Mouse (Mus musculus) cortical plate, adult 2 months (tissue): ENCODE data around the gene Gm45716. TPM values are rescaled to one million over a fixed set of nuclear protein-coding genes. Genes with fewer than 3 reads are reported as not detected.

ENCODE experiments used
- H3K27ac ChIP-seq: fragments of 200-500 bp; 2 replicates; pipeline ENCODE4 v1.5.1; 2012; ENCODE audit warnings: low read length, control low read depth, inconsistent platforms; ENCODE audit not compliant: insufficient read depth
- H3K4me1 ChIP-seq: fragments of 200-500 bp; 2 replicates; pipeline ENCODE4 v1.6.1; 2011; ENCODE audit warnings: low read length; ENCODE audit not compliant: control insufficient read depth, insufficient read depth
- H3K4me3 ChIP-seq: fragments of 200-500 bp; 2 replicates; pipeline ENCODE4 v1.5.1; 2011; ENCODE audit warnings: mild to moderate bottlenecking, low read length, control low read depth; ENCODE audit not compliant: insufficient read depth
- CTCF ChIP-seq: fragments of 200-500 bp; IDR thresholded peaks from 2 replicates; pipeline ENCODE4 v1.5.1; 2011; ENCODE audit warnings: mild to moderate bottlenecking, control low read depth, low read length; ENCODE audit not compliant: insufficient read depth; ENCODE audit errors: extremely low read depth
- POLR2A ChIP-seq: fragments of 200-500 bp; IDR thresholded peaks from 2 replicates; pipeline ENCODE4 v1.6.1; 2011; ENCODE audit warnings: mild to moderate bottlenecking, low read length, control low read depth; ENCODE audit not compliant: insufficient read depth; ENCODE audit errors: extremely low read depth
- polyA plus RNA-seq: library from polyadenylated mRNA; depleted of rRNA; stranded (reverse); fragments of >200 nt; gene quantifications from 2 replicates; pipeline ENCODE4 v1.2.3, GENCODE M21; 2012

Gm45716 gene
- polyA plus RNA-seq, 1 experiment = 13.3 TPM

- no peak overlapping the region for H3K27ac ChIP-seq
- TF ChIP-seq POLR2A (no peak), CTCF (no peak)
- H3K4me1 ChIP-seq = peaks cover 2% of the 10 kb centered on the region; the same call in 1 of the 2 replicates
- no peak overlapping the region for H3K4me3 ChIP-seq
Measured at GRCm38 (mm10) chr11:90230671-90231070, 43.2 kb downstream of the Gm45716 start.

- Histone ChIP-seq H3K4me3 (no peak overlapping the region), H3K27ac (no peak overlapping the region; the same call in 1 of the 2 replicates), H3K4me1 (peaks cover 2% of the 10 kb centered on the region; the same call in 1 of the 2 replicates)
- TF ChIP-seq CTCF (no peak), POLR2A (no peak)
Measured at GRCm38 (mm10) chr11:90231631-90232030, 44.1 kb downstream of the Gm45716 start.

DNA sequence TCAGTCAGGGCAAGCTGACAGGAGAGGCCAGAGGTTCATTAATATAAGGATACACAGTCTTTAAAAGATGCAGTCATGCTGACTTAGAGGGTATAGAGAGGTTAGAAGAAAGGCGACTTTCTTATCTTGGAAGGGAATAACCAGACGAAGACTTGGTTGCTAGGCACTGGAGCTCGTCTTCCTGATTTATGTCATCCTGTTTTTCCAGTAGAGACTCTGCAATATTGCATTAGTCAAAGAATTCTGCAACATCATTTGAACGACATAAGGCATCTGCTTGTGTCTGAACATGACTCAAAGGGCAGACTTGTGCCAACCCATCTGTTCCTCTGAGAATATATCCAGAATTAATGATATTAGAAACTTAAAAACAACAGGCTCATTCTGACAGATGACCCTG lies 45.2 kb downstream of the Gm45716 start:
- H3K4me3 ChIP-seq = no peak overlapping the region
- peak overlapping the region; percentile 9; the same call in 1 of the 2 replicates for H3K27ac ChIP-seq
- peaks cover 2% of the 10 kb centered on the region; the same call in 1 of the 2 replicates for H3K4me1 ChIP-seq
- TF ChIP-seq CTCF (no peak), POLR2A (no peak)

DNA sequence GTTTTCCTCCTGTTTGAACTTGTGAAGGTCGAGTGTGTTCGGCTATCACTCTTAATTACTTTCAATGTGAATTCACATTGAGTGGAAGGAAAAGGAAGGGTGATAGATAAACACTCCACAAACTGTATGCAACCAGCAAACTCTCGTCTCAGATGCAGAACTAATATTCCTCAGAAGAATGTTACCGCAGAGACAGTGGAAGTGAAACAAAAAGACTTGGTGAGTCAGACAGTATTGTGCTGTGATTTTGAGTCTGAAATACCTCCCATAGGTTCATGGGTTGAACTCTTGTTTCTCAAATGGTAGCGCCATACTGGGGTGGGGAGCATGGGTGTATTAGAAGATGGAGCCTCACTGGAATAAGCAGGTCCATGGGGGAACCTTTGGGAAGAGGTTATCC lies 47.7 kb downstream of the Gm45716 start:
- Histone ChIP-seq H3K4me1 (peaks cover 2% of the 10 kb centered on the region; the same call in 1 of the 2 replicates), H3K4me3 (no peak overlapping the region), H3K27ac (no peak overlapping the region)
- TF ChIP-seq POLR2A = no peak
- no peak for TF ChIP-seq CTCF

- no peaks in the 10 kb centered on the region for H3K4me1 ChIP-seq
- H3K4me3 ChIP-seq = no peak overlapping the region
- H3K27ac ChIP-seq = no peak overlapping the region
- TF ChIP-seq POLR2A (no peak), CTCF (no peak)
Measured at GRCm38 (mm10) chr11:90237616-90238015, 50.1 kb downstream of the Gm45716 start.

DNA sequence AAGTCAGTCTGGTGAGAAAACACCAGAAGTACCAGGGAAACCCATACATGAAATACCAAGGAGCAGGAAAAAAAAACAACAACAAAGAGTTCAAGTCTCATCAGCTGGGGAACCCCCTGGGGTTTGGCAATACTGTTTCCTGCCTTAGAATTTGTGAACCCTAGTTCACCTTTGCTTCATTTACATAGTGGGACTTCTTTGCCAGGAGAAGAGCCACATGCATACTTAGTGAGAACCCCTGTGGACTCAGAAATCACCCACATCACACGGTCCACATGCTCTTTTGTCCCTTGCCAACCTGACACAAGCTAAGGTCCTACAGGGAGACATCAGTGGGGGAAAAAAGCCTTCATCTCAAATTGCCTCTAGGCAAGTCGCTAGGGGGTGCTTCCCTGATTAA lies 51.2 kb downstream of the Gm45716 start:
- TF ChIP-seq CTCF = no peak
- no peak for TF ChIP-seq POLR2A
- Histone ChIP-seq H3K27ac (no peak overlapping the region), H3K4me1 (no peaks in the 10 kb centered on the region; the same call in 1 of the 2 replicates), H3K4me3 (no peak overlapping the region)

GRCm38 (mm10) chr11:90240652-90241330 lies 53.3 kb downstream of the Gm45716 start:
- Histone ChIP-seq H3K4me1 (peaks cover 1% of the 10 kb centered on the region; the same call in 1 of the 2 replicates), H3K27ac (no peak overlapping the region)
- TF ChIP-seq CTCF (no peak), POLR2A (no peak)

DNA sequence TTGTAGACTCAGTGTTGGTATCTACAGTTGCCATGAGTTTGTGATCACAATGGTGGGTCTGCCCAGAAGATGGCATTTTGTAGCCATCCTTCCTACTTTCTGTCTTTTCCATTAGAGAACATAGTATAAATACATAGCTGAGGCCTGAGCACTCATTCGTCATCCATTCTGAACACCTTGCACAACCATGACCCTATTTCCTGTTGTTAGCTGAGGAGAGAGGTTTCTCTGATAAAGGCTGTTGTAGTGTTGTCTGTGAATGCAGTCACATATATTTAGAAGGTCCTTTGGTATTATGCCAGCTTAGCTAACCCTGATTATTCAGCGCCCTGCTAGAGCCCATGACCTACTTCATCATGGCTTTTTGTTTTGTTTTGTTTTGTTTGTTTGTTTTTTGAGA lies 54.4 kb downstream of the Gm45716 start:
- peaks cover 1% of the 10 kb centered on the region; the same call in 1 of the 2 replicates for H3K4me1 ChIP-seq
- no peak overlapping the region for H3K27ac ChIP-seq
- no peak for TF ChIP-seq POLR2A
- no peak for TF ChIP-seq CTCF
- no peak overlapping the region for H3K4me3 ChIP-seq

More at GRCm38 (mm10) chr11:90240652-90241330, 53.3 kb downstream of the Gm45716 start:
- H3K4me3 ChIP-seq = no peak overlapping the region

DNA sequence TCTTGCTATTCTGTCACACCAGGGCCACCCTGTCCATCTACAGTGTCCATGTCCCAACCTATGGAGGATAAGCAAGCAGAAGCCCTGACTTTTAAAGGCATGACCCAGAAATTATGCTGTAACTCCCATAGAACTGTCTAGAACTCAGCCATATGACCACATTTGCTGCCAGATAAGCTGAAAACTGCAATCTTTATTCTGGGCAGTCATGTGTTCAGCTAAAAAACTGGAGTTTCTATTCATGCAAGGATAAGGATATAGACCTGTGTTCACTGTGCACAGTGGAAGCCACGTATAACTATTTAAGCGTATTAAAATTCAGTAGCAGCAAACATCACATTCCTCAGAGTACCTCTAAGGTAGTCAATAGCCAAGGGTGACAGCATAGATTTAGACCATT lies 55.8 kb downstream of the Gm45716 start:
- no peak for TF ChIP-seq POLR2A
- no peak for TF ChIP-seq CTCF
- Histone ChIP-seq H3K4me1 (peaks cover 1% of the 10 kb centered on the region; the same call in 1 of the 2 replicates), H3K4me3 (no peak overlapping the region), H3K27ac (no peak overlapping the region)

- H3K27ac ChIP-seq = no peak overlapping the region
- TF ChIP-seq CTCF (no peak), POLR2A (no peak)
- H3K4me1 ChIP-seq = peaks cover 3% of the 10 kb centered on the region
- no peak overlapping the region for H3K4me3 ChIP-seq
Measured at GRCm38 (mm10) chr11:90245630-90246029, 58.1 kb downstream of the Gm45716 start.
